Mouse (Mus musculus): ENCODE measurements at regions not wholly inside any gene's neighbourhood (a gene's known extent, or its start where the extent isn't known, plus 50 kb on each side); places are given as distances from the start of the nearest gene placed in this dataset.
"Not testable (repeated sequence)": the region's sequence is repeated elsewhere in the genome, so short reads cannot be mapped to it uniquely, and the experiment has no call there.

GRCm38 (mm10) chr12:15507576-15507975 lies 309.1 kb downstream of the Trib2 start:
- no peaks in the 10 kb centered on the region for H3K27me3 ChIP-seq (ENCODE audit: control insufficient read depth, insufficient read depth, low read length)
- H3K9ac ChIP-seq (ENCODE audit: low read length) = no peak overlapping the region
- WGBS = 28% methylated on average over 7 of the region's 7 CpGs
- H3K4me2 ChIP-seq (ENCODE audit: low read length) = peak overlapping the region; percentile 34; the same call in 1 of the 2 replicates
- no peak overlapping the region for H3K27ac ChIP-seq (replicated peaks in 1 of 2; ENCODE audit: control insufficient read depth in 1 of 2, insufficient read depth in 1 of 2, low read depth in 2 of 2, low read length in 2 of 2)
- no peaks in the 10 kb centered on the region for H3K4me1 ChIP-seq (ENCODE audit: control insufficient read depth in 2 of 2, insufficient read depth in 2 of 2, low read length in 2 of 2)
- no peak overlapping the region for H3K4me3 ChIP-seq (ENCODE audit: control insufficient read depth in 1 of 2, insufficient read depth in 1 of 2, low read depth in 1 of 2, low read length in 2 of 2)
- ATAC-seq (ENCODE audit: insufficient number of reproducible peaks, insufficient read depth, low FRiP score, low read depth) = no peak
- H3K9me3 ChIP-seq (ENCODE audit: control insufficient read depth, low read length) = 0 out of 2 replicates have a peak, but pooled peaks cover under 1% of the 10 kb centered on the region
- H3K36me3 ChIP-seq (ENCODE audit: control insufficient read depth, insufficient read depth, low read length) = no peaks in the 10 kb centered on the region

- H3K27me3 ChIP-seq (ENCODE audit: control insufficient read depth, insufficient read depth, low read length) = no peaks in the 10 kb centered on the region
- H3K27ac ChIP-seq (replicated peaks in 1 of 2; ENCODE audit: control insufficient read depth in 1 of 2, insufficient read depth in 1 of 2, low read depth in 2 of 2, low read length in 2 of 2) = no peak overlapping the region
- H3K9me3 ChIP-seq (ENCODE audit: control insufficient read depth, low read length) = no peaks in the 10 kb centered on the region
- WGBS = 47% methylated on average over 2 of the region's 2 CpGs
- H3K9ac ChIP-seq (ENCODE audit: low read length) = no peak overlapping the region
- no peak overlapping the region for H3K4me3 ChIP-seq (ENCODE audit: control insufficient read depth in 1 of 2, insufficient read depth in 1 of 2, low read depth in 1 of 2, low read length in 2 of 2)
- no peak for ATAC-seq (ENCODE audit: insufficient number of reproducible peaks, insufficient read depth, low FRiP score, low read depth)
- H3K4me1 ChIP-seq (ENCODE audit: control insufficient read depth in 2 of 2, insufficient read depth in 2 of 2, low read length in 2 of 2) = no peaks in the 10 kb centered on the region
- H3K4me2 ChIP-seq (ENCODE audit: low read length) = no peak overlapping the region
- H3K36me3 ChIP-seq (ENCODE audit: control insufficient read depth, insufficient read depth, low read length) = no peaks in the 10 kb centered on the region
These were observed 323.1 kb downstream of the Trib2 start for GRCm38 (mm10) chr12:15493640-15494039.

DNA sequence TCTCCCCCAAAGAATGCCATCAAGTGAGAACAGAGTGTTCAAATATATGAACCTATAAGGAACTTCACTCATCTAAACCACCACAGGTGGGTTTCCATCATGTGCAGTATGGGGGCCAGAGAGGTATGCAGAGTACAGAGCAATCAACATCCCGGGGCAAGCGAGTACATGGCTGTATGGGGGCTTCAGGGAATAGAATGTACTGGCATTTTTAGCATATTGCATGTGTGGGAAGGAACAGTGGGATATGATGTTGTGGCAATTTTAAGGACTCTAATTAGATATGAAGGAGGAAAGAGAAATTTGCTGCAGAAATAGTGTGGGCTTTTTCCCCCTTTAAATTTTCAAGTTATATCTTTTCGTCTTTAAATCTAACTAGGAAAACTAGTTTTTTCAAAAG lies 344.0 kb downstream of the Trib2 start:
- Histone ChIP-seq H3K4me3 (ENCODE audit: control insufficient read depth in 1 of 2, insufficient read depth in 1 of 2, low read depth in 1 of 2, low read length in 2 of 2) (no peak overlapping the region), H3K27me3 (ENCODE audit: control insufficient read depth, insufficient read depth, low read length) (no peaks in the 10 kb centered on the region), H3K27ac (replicated peaks in 1 of 2; ENCODE audit: control insufficient read depth in 1 of 2, insufficient read depth in 1 of 2, low read depth in 2 of 2, low read length in 2 of 2) (no peak overlapping the region), H3K4me1 (ENCODE audit: control insufficient read depth in 2 of 2, insufficient read depth in 2 of 2, low read length in 2 of 2) (no peaks in the 10 kb centered on the region), H3K36me3 (ENCODE audit: control insufficient read depth, insufficient read depth, low read length) (no peaks in the 10 kb centered on the region), H3K9ac (ENCODE audit: low read length) (no peak overlapping the region), H3K9me3 (ENCODE audit: control insufficient read depth, low read length) (no peaks in the 10 kb centered on the region), H3K4me2 (ENCODE audit: low read length) (no peak overlapping the region)
- no peak for ATAC-seq (ENCODE audit: insufficient number of reproducible peaks, insufficient read depth, low FRiP score, low read depth)
- 75% methylated on average over 3 of the region's 3 CpGs for WGBS

DNA sequence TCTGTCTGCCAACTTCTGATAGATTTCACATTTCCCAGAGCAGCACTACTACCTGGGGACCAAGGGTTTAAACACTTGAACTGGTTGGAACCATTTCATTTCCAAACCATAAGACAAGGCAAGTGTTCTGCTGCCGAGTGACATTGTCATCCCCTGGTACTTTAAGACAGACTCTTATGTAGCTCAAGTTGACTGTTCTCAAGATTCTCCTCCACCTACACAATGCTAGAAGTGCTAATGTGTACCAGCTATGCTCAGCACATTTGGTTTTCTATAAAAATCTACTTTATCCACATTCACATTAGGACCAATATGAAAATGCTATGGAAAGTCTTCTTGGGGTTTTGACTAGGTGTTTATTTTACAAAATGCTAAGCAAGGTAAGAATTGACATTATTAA lies 357.3 kb downstream of the Trib2 start:
- no peak overlapping the region for H3K4me3 ChIP-seq (ENCODE audit: control insufficient read depth in 1 of 2, insufficient read depth in 1 of 2, low read depth in 1 of 2, low read length in 2 of 2)
- H3K4me1 ChIP-seq (ENCODE audit: control insufficient read depth in 2 of 2, insufficient read depth in 2 of 2, low read length in 2 of 2) = no peaks in the 10 kb centered on the region
- H3K27me3 ChIP-seq (ENCODE audit: control insufficient read depth, insufficient read depth, low read length) = no peaks in the 10 kb centered on the region
- no peaks in the 10 kb centered on the region for H3K9me3 ChIP-seq (ENCODE audit: control insufficient read depth, low read length)
- H3K4me2 ChIP-seq (ENCODE audit: low read length) = no peak overlapping the region
- no peak overlapping the region for H3K9ac ChIP-seq (ENCODE audit: low read length)
- H3K27ac ChIP-seq (replicated peaks in 1 of 2; ENCODE audit: control insufficient read depth in 1 of 2, insufficient read depth in 1 of 2, low read depth in 2 of 2, low read length in 2 of 2) = no peak overlapping the region
- no peak for ATAC-seq (ENCODE audit: insufficient number of reproducible peaks, insufficient read depth, low FRiP score, low read depth)
- H3K36me3 ChIP-seq (ENCODE audit: control insufficient read depth, insufficient read depth, low read length) = no peaks in the 10 kb centered on the region
- 79% methylated on average over 1 of the region's 1 CpGs for WGBS

- H3K36me3 ChIP-seq (ENCODE audit: control insufficient read depth, insufficient read depth, low read length); H3K9ac ChIP-seq (ENCODE audit: low read length); H3K4me3 ChIP-seq (ENCODE audit: control insufficient read depth in 1 of 2, insufficient read depth in 1 of 2, low read depth in 1 of 2, low read length in 2 of 2); H3K4me2 ChIP-seq (ENCODE audit: low read length); H3K27me3 ChIP-seq (ENCODE audit: control insufficient read depth, insufficient read depth, low read length); ATAC-seq (ENCODE audit: insufficient number of reproducible peaks, insufficient read depth, low FRiP score, low read depth); H3K27ac ChIP-seq (replicated peaks in 1 of 2; ENCODE audit: control insufficient read depth in 1 of 2, insufficient read depth in 1 of 2, low read depth in 2 of 2, low read length in 2 of 2); H3K9me3 ChIP-seq (ENCODE audit: control insufficient read depth, low read length); H3K4me1 ChIP-seq (ENCODE audit: control insufficient read depth in 2 of 2, insufficient read depth in 2 of 2, low read length in 2 of 2): not testable (repeated sequence)
These were observed 360.4 kb downstream of the Trib2 start for GRCm38 (mm10) chr12:15456369-15456768.

- no peaks in the 10 kb centered on the region for H3K4me1 ChIP-seq (ENCODE audit: control insufficient read depth in 2 of 2, insufficient read depth in 2 of 2, low read length in 2 of 2)
- ATAC-seq (ENCODE audit: insufficient number of reproducible peaks, insufficient read depth, low FRiP score, low read depth) = no peak
- H3K4me3 ChIP-seq (ENCODE audit: control insufficient read depth in 1 of 2, insufficient read depth in 1 of 2, low read depth in 1 of 2, low read length in 2 of 2) = no peak overlapping the region
- no peaks in the 10 kb centered on the region for H3K36me3 ChIP-seq (ENCODE audit: control insufficient read depth, insufficient read depth, low read length)
- H3K9ac ChIP-seq (ENCODE audit: low read length) = no peak overlapping the region
- no peaks in the 10 kb centered on the region for H3K27me3 ChIP-seq (ENCODE audit: control insufficient read depth, insufficient read depth, low read length)
- no peak overlapping the region for H3K27ac ChIP-seq (replicated peaks in 1 of 2; ENCODE audit: control insufficient read depth in 1 of 2, insufficient read depth in 1 of 2, low read depth in 2 of 2, low read length in 2 of 2)
- WGBS = 90% methylated on average over 2 of the region's 2 CpGs
- H3K4me2 ChIP-seq (ENCODE audit: low read length) = no peak overlapping the region
- H3K9me3 ChIP-seq (ENCODE audit: control insufficient read depth, low read length) = no peaks in the 10 kb centered on the region
These were observed 361.0 kb downstream of the Trib2 start for GRCm38 (mm10) chr12:15455744-15456143.

DNA sequence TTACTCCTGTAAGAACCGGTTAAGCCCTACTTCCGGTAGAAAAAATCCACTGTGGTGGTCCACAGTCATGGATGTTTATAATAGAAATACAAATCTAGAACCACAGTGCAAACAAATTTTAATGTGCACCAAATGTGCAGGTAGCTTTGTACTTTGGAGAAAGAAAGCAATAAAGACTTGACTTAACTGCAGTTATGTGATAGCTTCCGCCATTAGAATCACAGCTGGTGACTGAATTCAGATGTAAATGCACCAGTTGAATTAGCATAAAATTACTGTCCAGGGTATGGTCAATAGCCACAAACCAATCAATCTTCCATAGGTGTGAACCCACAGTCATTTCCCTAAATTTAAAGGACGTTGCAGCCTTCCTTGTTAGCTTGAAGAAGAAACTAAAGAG lies 367.2 kb downstream of the Trib2 start:
- no peaks in the 10 kb centered on the region for H3K27me3 ChIP-seq (ENCODE audit: control insufficient read depth, insufficient read depth, low read length)
- no peak for ATAC-seq (ENCODE audit: insufficient number of reproducible peaks, insufficient read depth, low FRiP score, low read depth)
- H3K9ac ChIP-seq (ENCODE audit: low read length) = no peak overlapping the region
- WGBS = 86% methylated on average over 4 of the region's 4 CpGs
- H3K27ac ChIP-seq (replicated peaks in 1 of 2; ENCODE audit: control insufficient read depth in 1 of 2, insufficient read depth in 1 of 2, low read depth in 2 of 2, low read length in 2 of 2) = no peak overlapping the region
- H3K4me3 ChIP-seq (ENCODE audit: control insufficient read depth in 1 of 2, insufficient read depth in 1 of 2, low read depth in 1 of 2, low read length in 2 of 2) = no peak overlapping the region
- no peaks in the 10 kb centered on the region for H3K4me1 ChIP-seq (ENCODE audit: control insufficient read depth in 2 of 2, insufficient read depth in 2 of 2, low read length in 2 of 2)
- no peaks in the 10 kb centered on the region for H3K36me3 ChIP-seq (ENCODE audit: control insufficient read depth, insufficient read depth, low read length)
- no peak overlapping the region for H3K4me2 ChIP-seq (ENCODE audit: low read length)
- H3K9me3 ChIP-seq (ENCODE audit: control insufficient read depth, low read length) = peaks cover 4% of the 10 kb centered on the region; the same call in 1 of the 2 replicates

- Histone ChIP-seq H3K9ac (ENCODE audit: low read length) (no peak overlapping the region), H3K9me3 (ENCODE audit: control insufficient read depth, low read length) (no peaks in the 10 kb centered on the region), H3K4me1 (ENCODE audit: control insufficient read depth in 2 of 2, insufficient read depth in 2 of 2, low read length in 2 of 2) (no peaks in the 10 kb centered on the region), H3K36me3 (ENCODE audit: control insufficient read depth, insufficient read depth, low read length) (no peaks in the 10 kb centered on the region), H3K4me3 (ENCODE audit: control insufficient read depth in 1 of 2, insufficient read depth in 1 of 2, low read depth in 1 of 2, low read length in 2 of 2) (no peak overlapping the region), H3K27ac (replicated peaks in 1 of 2; ENCODE audit: control insufficient read depth in 1 of 2, insufficient read depth in 1 of 2, low read depth in 2 of 2, low read length in 2 of 2) (no peak overlapping the region), H3K4me2 (ENCODE audit: low read length) (no peak overlapping the region), H3K27me3 (ENCODE audit: control insufficient read depth, insufficient read depth, low read length) (0 out of 2 replicates have a peak, but pooled peaks cover 3% of the 10 kb centered on the region)
- ATAC-seq (ENCODE audit: insufficient number of reproducible peaks, insufficient read depth, low FRiP score, low read depth) = no peak
- WGBS = 9% methylated on average over 4 of the region's 4 CpGs
These were observed 400.4 kb downstream of the Trib2 start for GRCm38 (mm10) chr12:15416180-15416766.

Measured in heart, embryonic 14.5 days (tissue).